Mouse (Mus musculus): ENCODE data around the gene Zfp280d. TPM values are rescaled to one million over a fixed set of nuclear protein-coding genes. Genes with fewer than 3 reads are reported as not detected.

Zfp280d gene
- polyA plus RNA-seq (2012; ENCODE audit: low replicate concordance) = 1.2 and 23.8 TPM in 2 replicates

GRCm38 (mm10) chr9:72274677-72275076, at the start of gene Zfp280d:
Zfp280d (plus strand) TSS chr9:72274860.

Other genes starting within 250 kb of the Zfp280d start
- 19.5 and 67.4 TPM in 2 replicates for gene Tcf12, start 163.0 kb upstream of the Zfp280d start, polyA plus RNA-seq (2012; ENCODE audit: low replicate concordance)
- 3.5 and 20.2 TPM in 2 replicates for gene Mns1, start 163.2 kb downstream of the Zfp280d start, polyA plus RNA-seq (2012; ENCODE audit: low replicate concordance)
- gene Tex9, start 217.4 kb downstream of the Zfp280d start, polyA plus RNA-seq (2012; ENCODE audit: low replicate concordance) = 1.1 and 5.9 TPM in 2 replicates